Mouse (Mus musculus) thymus, postnatal 4 days (tissue): ENCODE measurements around the gene Cdh23.

Experiments used
- DNase-seq: peaks from one replicate; pipeline ENCODE4 v3.0.0; 2021

Cdh23 gene

DNA sequence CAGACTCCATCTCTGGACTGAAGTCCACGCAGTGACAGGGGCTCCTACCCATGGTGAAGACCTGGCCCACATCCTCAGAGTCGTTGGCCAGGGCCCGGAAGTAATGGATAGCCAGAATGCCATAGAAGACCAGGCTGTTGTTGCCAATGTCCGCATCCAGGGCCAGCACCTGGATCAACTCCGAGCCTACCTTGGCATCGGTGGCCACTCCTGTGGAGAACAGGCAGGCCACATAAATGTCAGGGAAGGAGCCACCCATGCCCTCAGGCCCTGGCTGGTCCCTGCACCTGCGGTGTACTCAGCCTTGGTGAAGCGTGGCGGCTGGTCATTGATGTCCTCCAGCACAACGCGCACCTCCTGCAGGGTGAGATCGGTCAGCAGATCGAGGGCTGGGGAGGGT is 385.7 kb downstream of the Cdh23 start:
- no peak for DNase-seq

DNA sequence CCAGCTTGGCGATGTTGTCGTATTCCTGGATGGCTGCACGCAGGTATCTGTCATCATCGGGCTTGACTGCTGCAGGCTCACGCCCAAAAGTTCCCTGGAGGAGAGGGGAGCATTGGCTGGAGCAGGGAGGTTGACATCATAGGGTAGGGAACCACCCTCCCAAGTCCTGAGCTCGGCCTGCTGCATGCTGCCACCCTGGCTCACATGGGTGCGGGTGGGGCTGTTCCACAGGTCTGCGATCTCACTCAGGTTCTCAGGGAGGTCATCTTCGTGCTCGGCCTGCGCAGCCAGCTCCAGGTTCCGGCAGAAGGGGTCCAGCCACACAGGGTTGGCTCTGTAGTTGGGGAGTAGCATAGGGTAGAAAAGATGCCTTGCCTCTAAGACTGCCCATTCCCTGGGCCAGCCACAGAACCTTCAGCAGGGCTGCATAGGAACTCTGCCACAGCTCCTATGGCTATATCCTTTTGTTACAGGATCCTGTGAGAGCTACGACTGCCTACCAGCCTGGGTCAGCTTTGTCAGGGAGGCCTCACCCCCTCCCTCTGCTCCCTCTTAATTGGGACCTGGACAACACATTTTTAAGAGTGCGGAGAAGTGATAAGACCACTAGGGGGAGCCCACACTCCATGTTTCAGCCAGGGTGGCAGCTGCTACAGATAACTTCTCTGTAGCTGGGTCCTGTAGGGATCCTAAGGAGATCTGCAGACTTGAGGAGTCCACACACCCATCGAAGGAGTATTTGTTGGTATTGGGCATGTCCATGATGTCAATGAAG is 391.2 kb downstream of the Cdh23 start:
- DNase-seq: peak; percentile 79

DNA sequence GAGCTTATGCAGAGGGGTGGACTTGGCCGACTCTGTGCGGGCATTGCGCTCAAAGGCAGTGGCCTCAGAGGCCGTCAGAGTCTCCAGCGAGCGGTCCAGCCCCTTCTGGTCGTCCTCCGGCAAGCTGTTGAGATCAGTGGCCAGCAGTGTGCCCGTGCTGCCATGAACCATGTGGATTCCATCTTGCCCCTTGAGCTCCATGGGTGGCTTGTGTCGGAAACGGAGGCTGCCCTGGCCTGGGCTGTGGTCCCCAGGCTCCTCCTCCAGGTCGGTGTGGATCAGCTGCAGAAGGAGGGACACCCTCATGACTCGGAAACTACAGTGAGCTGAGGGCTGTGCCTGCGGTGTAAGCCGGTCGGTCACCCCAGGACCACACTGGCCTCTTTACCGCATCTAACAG is 392.9 kb downstream of the Cdh23 start:
- DNase-seq: peak; percentile 19

GRCm38 (mm10) chr10:60299636-60300035 is 396.7 kb downstream of the Cdh23 start:
- DNase-seq: no peak

- DNase-seq: no peak
These were observed 400.3 kb downstream of the Cdh23 start for GRCm38 (mm10) chr10:60296027-60296426.

DNA sequence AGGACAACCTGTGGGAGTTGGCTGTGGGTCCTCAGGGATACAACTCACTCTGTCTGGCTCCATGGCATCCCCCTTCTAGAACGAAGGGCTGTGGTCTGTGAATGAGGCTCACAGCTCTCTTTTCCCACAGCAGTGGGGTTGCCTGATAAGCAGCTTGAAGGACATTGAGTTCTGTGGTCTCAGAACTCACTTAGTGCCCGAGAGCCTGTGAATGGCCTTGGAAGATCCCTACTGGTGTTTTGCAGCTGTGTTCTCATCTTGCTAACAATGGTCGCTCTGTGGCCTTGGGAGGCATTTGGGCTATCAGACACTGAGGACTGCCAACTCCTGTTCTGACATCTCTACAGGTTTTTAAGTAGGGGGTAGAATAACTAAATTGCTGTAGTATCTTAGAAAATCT is 400.9 kb downstream of the Cdh23 start:
- DNase-seq: no peak

DNA sequence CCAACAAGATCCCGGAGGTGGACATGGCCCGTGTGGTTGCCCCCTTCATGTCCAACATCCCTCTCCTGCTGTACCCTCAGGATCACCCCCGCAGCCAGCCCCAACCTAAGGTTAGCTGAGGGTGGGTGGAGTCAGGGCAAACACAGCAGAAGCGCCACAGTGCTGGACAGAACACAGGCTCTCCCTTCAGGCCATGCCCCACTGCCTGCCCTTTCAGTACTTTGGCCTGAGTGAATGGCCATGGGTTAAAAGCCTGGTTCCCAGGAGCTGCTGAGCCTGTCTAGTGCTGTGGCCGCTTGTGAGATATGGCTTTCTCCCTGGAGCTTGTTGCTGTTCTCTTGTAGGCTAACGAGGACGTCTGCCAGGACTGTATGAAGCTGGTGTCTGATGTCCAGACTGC is 401.7 kb downstream of the Cdh23 start:
- no peak for DNase-seq

DNA sequence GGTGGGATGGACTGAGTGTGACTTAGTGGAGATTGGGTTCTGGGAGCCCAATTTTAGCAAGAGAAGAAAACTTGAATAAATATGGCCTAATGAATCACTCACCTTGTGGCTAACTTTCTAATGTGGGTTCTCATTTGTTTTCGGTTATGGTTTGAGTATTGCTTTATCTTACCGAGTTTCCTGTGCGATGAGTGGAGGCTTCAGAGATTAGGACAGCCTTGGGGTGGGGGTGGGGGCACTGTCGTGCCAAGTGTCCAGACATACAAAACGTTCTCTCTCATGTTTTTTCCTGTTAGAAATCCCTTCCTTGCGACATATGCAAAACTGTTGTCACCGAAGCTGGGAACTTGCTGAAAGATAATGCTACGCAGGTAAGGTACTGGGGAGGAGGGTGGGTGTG is 404.1 kb downstream of the Cdh23 start:
- no peak for DNase-seq

DNA sequence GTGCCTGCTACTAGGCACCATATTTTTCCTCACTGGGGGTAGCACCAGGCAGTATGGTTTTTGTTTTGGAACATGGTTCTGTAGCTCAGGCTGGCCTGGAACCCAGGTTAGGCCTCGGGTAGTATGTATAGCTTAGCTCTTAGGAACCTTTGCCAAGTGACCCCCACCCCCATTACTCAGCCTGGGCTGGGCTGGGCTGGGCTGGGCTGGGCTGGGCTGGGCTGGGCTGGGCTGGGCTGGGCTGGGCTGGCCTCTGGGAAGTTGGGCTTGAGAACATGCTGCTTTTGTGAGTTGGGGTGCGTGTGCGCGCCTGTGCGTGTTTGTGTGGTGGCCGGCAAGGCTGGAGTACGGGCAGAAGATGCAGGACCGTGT is 405.6 kb downstream of the Cdh23 start:
- DNase-seq: no peak

DNA sequence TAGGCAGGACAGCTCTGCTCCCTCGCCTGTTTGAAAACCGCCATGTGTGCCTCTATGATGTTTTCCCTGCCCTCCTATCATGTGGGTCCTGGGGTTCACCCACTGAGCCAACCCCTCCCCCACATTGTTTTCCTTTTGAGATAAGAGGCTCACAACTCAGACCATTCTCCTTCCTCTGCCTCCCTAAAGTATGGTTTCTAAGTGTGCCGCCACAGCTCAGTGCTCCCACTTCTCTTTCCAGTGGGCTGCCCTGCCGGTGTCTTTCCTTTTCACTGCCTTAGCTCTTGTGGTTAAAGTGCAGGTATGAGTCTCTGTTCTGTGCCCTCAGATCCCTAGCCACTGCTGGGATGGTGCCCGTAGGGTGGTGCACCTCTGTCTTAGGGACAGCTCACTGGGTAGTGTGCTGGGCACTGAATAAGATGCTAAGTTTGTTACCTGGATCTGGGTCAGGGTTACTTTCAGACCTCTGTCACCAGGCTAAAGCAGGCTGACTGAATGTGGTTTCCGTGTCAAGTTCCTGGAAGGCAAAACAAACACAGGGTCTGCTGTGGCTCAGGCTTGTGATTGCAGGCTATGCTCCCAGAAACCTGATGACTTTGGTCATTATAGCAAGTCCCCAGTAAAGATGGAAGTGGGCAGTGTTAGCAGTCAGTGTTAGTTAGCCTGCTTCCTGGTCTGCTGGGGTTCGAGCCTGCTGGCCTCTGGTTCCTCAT is 406.1 kb downstream of the Cdh23 start:
- peak; percentile 46 for DNase-seq

DNA sequence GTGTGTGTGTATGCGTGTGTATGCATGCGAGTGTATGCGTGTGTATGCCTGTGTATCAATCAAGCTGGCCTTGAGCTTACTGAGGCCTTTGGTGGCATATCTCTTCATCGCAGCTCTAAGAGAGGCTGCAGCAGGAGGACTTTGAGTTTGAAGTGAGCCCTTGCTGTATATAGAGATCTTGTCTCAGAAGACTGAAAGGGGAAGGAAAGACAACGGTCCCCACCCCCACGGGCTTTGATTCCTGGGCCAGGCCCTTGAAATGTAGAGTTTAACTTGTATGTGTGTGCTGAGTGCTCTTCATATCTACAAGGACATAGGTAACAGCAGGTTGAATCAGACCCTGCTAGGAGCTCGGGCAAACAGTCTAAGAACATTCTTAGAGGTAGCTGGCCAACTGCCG is 407.1 kb downstream of the Cdh23 start:
- peak; percentile 66 for DNase-seq

DNA sequence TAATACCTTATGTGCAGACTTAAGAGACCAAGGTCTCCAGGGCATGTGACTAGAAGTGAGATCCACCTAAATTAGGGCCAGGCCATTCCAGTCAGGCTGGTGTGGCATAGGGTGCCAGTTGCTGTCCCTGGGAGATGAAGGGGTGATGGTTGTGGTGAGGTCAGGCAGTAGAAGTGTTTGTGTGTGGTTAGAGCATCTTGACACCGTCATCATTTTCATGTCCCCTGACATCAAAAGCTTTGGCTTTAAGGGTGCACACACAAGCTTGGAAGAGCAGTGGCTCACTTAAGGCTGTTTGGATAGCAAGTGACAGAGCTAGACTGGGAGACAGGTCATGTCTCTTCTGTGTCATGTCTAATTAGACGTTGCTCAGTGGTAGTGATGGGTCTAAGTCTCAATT is 408.6 kb downstream of the Cdh23 start:
- no peak for DNase-seq

GRCm38 (mm10) chr10:60287161-60287560 is 409.1 kb downstream of the Cdh23 start:
- DNase-seq: no peak

- DNase-seq: no peak
These were observed 409.7 kb downstream of the Cdh23 start for GRCm38 (mm10) chr10:60286546-60286945.

DNA sequence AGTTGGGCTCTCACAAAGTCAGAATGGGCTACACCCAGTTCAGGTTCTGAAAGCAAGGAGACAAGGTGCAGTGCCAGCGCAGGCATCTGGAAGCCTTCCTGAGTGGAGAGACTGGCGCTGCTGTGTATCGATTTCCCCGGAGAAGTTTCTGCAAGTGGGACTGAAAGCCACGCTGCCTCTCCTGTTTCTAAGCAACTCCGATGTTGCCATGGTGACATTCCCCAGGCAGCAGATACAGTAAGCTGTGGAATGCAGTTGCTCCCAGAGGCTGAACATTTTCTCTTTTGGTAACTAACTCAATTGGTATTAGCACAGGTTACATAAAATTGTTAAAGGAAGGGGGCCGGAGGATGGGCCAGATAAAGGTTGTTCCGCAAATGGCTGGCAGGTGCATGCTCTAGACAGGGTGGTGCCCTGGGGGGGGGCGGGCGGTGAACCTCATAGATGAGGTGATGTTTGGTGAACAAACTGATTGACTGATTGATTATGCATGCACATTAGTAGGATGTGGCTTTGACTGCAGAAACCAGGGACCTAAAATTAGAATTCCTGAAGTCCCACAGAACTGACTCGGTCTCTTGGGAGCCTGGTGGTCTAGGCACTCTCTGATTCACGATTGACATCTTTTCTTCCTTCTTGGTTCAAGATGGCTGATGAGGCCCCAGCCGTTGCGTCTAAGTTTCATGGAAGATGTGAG is 410.5 kb downstream of the Cdh23 start:
- peak; percentile 46 for DNase-seq

DNA sequence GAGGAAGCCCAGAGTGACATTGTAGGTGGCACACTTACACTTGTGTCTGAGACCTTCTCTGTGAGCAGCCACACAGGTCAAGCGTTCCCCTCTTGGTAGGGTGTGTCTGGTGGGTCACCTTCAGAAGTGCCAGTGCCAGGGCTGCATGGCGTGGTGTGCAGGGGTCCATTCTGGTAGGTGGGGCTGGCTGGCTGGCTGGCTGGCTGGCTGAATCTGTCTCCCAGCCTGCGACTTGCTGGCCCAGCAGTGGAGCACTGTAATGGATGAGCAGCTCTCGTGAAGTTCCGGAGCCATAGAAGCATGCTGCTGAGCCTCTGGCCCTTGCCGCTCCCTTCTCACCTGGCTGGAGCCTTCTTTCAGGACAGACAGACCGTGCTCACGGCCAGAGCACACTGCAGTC is 411.1 kb downstream of the Cdh23 start:
- DNase-seq: peak; percentile 65

- DNase-seq: peak; percentile 77
These were observed 411.6 kb downstream of the Cdh23 start for GRCm38 (mm10) chr10:60284676-60285111.

GRCm38 (mm10) chr10:60284248-60284647 is 412.0 kb downstream of the Cdh23 start:
- no peak for DNase-seq

DNA sequence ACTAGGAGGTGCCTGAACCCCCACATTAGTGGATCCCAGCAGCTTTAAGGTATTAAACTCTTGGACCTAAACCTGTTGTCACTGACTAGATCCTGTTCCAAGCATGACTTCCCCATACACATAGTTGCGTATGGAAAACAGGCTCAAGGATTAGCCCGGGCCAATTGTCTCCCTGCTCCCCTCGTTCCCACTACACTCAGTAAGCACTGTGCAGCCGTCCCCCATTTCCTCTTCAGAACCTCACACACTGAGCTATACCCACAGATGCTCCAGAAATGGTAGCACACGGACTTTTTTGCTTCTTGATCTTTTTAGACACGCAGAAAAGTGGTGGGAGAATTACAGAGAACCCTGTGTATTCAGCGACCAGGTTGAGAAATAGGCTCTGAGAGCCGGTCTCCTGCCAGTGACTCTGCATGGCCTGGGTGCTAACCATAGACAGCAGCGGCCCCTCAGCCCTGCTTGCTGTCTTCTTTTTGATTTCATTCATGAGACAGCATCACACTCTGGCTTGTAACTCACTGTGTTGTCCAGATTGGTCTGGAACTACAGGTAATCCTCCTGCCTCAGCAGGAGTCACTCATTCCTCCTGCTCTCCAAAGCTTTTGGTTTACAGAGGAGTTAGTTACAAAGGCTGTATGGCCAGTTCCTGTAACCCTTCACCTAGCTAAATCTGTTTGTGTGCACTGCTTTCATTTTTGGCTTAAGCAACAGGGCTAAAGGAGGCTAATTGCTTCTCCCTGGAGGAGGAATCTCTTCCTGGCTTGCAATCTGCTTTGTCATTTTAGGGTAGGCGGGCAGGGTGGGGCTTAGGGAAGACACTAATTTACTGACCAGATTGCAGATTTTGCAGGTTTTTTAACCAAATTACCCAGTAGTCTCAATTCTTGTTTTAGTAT is 413.9 kb downstream of the Cdh23 start:
- peak; percentile 63 for DNase-seq

DNA sequence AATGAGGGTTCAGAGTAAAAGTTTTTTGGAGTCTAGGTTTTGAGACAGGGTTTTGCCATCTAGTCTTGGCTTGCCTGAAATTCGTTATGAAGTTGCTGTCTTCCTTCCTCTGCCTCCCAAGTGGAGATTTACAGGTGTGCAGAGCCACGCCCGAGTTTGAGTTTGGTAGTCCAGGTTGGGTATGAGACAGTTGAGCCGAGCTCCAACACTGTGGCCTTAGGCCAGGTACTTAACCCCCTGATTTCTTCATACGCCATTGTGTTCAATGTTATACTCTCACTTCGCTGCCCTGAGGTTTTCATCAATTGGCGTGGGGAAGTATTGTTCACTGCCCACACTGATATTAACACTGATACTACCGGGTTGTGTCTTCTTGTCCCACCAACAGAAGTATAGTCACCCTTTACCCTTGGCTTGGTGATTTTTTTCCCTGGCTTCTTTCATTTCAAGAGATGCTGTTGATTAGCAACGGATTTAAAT is 414.7 kb downstream of the Cdh23 start:
- DNase-seq: peak; percentile 39

GRCm38 (mm10) chr10:60280353-60280752 is 415.9 kb downstream of the Cdh23 start:
- DNase-seq: no peak

GRCm38 (mm10) chr10:60279941-60280301 is 416.4 kb downstream of the Cdh23 start:
- peak; percentile 61 for DNase-seq
